Mouse (Mus musculus) frontal cortex, adult (tissue): ENCODE data around the gene Slc25a41.
A peak's percentile ranks its signal among the peaks of the same experiment; 100 is the strongest.
"Not testable (repeated sequence)": the region's sequence is repeated elsewhere in the genome, so short reads cannot be mapped to it uniquely, and the experiment has no call there.

Experiments used
- ATAC-seq: cut with Nextera tagmentation; 2 replicates; pipeline ENCODE4 v1.9.2; 2017; ENCODE audit warnings: mild to moderate bottlenecking, moderate library complexity, mixed read lengths; ENCODE audit not compliant: low TSS enrichment

Gene Slc25a41

GRCm38 (mm10) chr17:57041554-57041953 is at the start of gene Slc25a41:
Slc25a41 (minus strand) TSS chr17:57041654.
- no peak for ATAC-seq

GRCm38 (mm10) chr17:57087049-57087832 is 45.8 kb upstream of the Slc25a41 start, which contains the start of gene Tubb4a:
Tubb4a (minus strand) TSS chr17:57087782.
- peak; percentile 98 for ATAC-seq

GRCm38 (mm10) chr17:57085970-57086757 is 44.7 kb upstream of the Slc25a41 start:
- ATAC-seq: no peak

GRCm38 (mm10) chr17:57082481-57082880 is 41.0 kb upstream of the Slc25a41 start:
- ATAC-seq: no peak

GRCm38 (mm10) chr17:57081234-57081842 is 39.9 kb upstream of the Slc25a41 start:
- no peak for ATAC-seq

GRCm38 (mm10) chr17:57079919-57080318 is 38.5 kb upstream of the Slc25a41 start:
- no peak for ATAC-seq

GRCm38 (mm10) chr17:57078336-57078735 is 36.9 kb upstream of the Slc25a41 start, which contains the start of gene Dennd1c:
Dennd1c (minus strand) TSS chr17:57078514.
- ATAC-seq: 0 out of 2 replicates have a peak, but pooled peaks have one; percentile 10

GRCm38 (mm10) chr17:57076916-57077315 is 35.5 kb upstream of the Slc25a41 start:
- ATAC-seq: no peak

- no peak for ATAC-seq
These were observed 29.2 kb upstream of the Slc25a41 start for GRCm38 (mm10) chr17:57070699-57071098.

GRCm38 (mm10) chr17:57070272-57070671 is 28.8 kb upstream of the Slc25a41 start:
- ATAC-seq: no peak

GRCm38 (mm10) chr17:57066908-57067307 is 25.5 kb upstream of the Slc25a41 start:
- ATAC-seq: no peak

- no peak for ATAC-seq
These were observed 21.6 kb upstream of the Slc25a41 start for GRCm38 (mm10) chr17:57063031-57063430.

- ATAC-seq: no peak
These were observed 21.1 kb upstream of the Slc25a41 start for GRCm38 (mm10) chr17:57062548-57062947.

GRCm38 (mm10) chr17:57062011-57062521 is 20.6 kb upstream of the Slc25a41 start:
- no peak for ATAC-seq

- no peak for ATAC-seq
These were observed 19.6 kb upstream of the Slc25a41 start for GRCm38 (mm10) chr17:57061069-57061468.

GRCm38 (mm10) chr17:57060231-57060801 is 18.9 kb upstream of the Slc25a41 start:
- peak; percentile 87 for ATAC-seq

- ATAC-seq: peak; percentile 22
These were observed 18.1 kb upstream of the Slc25a41 start, which contains the start of gene Slc25a23 for GRCm38 (mm10) chr17:57059486-57059977. Slc25a23 (minus strand) TSS chr17:57059863.

GRCm38 (mm10) chr17:57058891-57059485 is 17.5 kb upstream of the Slc25a41 start, which contains the start of gene Crb3:
Crb3 (plus strand) TSS chr17:57059105.
- ATAC-seq: no peak

GRCm38 (mm10) chr17:57056246-57056645 is 14.8 kb upstream of the Slc25a41 start:
- no peak for ATAC-seq

- not testable (repeated sequence) for ATAC-seq
These were observed 10.2 kb upstream of the Slc25a41 start for GRCm38 (mm10) chr17:57051679-57052078.

GRCm38 (mm10) chr17:57048816-57049215 is 7.4 kb upstream of the Slc25a41 start:
- peak; percentile 38; the same call in 1 of the 2 replicates for ATAC-seq
